Mouse (Mus musculus) G1E (cell line): ENCODE data around the gene 5031439G07Rik.

Experiments used
- CTCF ChIP-seq: IDR thresholded peaks from 2 replicates; pipeline ENCODE4 v1.5.1; 2012; ENCODE audit warnings: low read depth, low read length, inconsistent platforms, mixed read lengths
- TAL1 ChIP-seq: conservative IDR thresholded peaks from 2 replicates; pipeline ENCODE4 v1.6.1; 2012; ENCODE audit warnings: low read depth, low read length, inconsistent platforms, mixed read lengths

GRCm38 (mm10) chr15:85022211-85022610, 33.9 kb upstream of the 5031439G07Rik start:
- TF ChIP-seq CTCF = no peak
- TF ChIP-seq TAL1 = no peak
